ENCODE assay signal across 22 mouse cellular contexts in genomic region chr17:81565634-81566372, GRCm38 (mm10).
DNase-seq lines count a peak whose midpoint lies in the region; ATAC-seq and TF ChIP-seq lines count a peak whose summit lies in the region.
"Had no signal": no experiment of that assay in that cellular context is flagged by ENCODE, and none has a peak within 500 bp of the region (broad histone marks: within the 10 kb centered on the region; RNA-seq: fewer than 3 reads in every experiment).

No protein-coding gene starts in this region.

- TF ChIP-seq POLR2A in thymus, adult 2 months (IDR thresholded peaks at IDR 0.05; ENCODE audit: control insufficient read depth, extremely low read depth, insufficient read depth, low read length, poor library complexity), result no peak

- H3K27ac ChIP-seq in heart, postnatal 0 days (ENCODE audit: low read depth), result 0 out of 2 replicates have a peak overlapping the region, but pooled peaks have one; percentile 0
- no peak overlapping the region for H3K27ac ChIP-seq in thymus, adult 2 months (ENCODE audit: control insufficient read depth, insufficient read depth, low read length)
- H3K27ac ChIP-seq: forebrain, embryonic 12.5 days; limb, embryonic 12.5 days; lung, embryonic 15.5 days; macrophage; midbrain, embryonic 15.5 days; neural tube, embryonic 15.5 days; stomach, embryonic 15.5 days had no signal

- H3K9me3 ChIP-seq in heart, postnatal 0 days (replicated peaks; ENCODE audit: control insufficient read depth, low read length), result no peaks in the 10 kb centered on the region
- H3K9me3 ChIP-seq: forebrain, embryonic 12.5 days; limb, embryonic 12.5 days; lung, embryonic 15.5 days; midbrain, embryonic 15.5 days; neural tube, embryonic 15.5 days; stomach, embryonic 15.5 days had no signal

- H3K9ac ChIP-seq in heart, postnatal 0 days (replicated peaks; ENCODE audit: low read depth, low read length), result no peak overlapping the region
- H3K9ac ChIP-seq: forebrain, embryonic 12.5 days; limb, embryonic 12.5 days; lung, embryonic 15.5 days; midbrain, embryonic 15.5 days; neural tube, embryonic 15.5 days; stomach, embryonic 15.5 days had no signal

- H3K27me3 ChIP-seq in heart, postnatal 0 days (ENCODE audit: control insufficient read depth, insufficient read depth, low read length), result no peaks in the 10 kb centered on the region
- no peaks in the 10 kb centered on the region for H3K27me3 ChIP-seq in thymus, adult 2 months (ENCODE audit: control insufficient read depth, insufficient read depth, low read length)
- H3K27me3 ChIP-seq: forebrain, embryonic 12.5 days; limb, embryonic 12.5 days; lung, embryonic 15.5 days; midbrain, embryonic 15.5 days; neural tube, embryonic 15.5 days; stomach, embryonic 15.5 days had no signal

- WGBS in heart, postnatal 0 days, result 38% methylated on average over 9 of the region's 9 CpGs
- WGBS in thymus, adult 2 months, result 61% methylated on average over 9 of the region's 9 CpGs

- TF ChIP-seq CTCF in heart, postnatal 0 days (IDR thresholded peaks at IDR 0.05; ENCODE audit: low read depth), result no peak
- TF ChIP-seq CTCF in thymus, adult 2 months (IDR thresholded peaks at IDR 0.05; ENCODE audit: borderline replicate concordance, control insufficient read depth, extremely low read depth, insufficient read depth, low read length, poor library complexity), result no peak

- no peak overlapping the region for H3K4me3 ChIP-seq in heart, postnatal 0 days (ENCODE audit: low read depth, low read length)
- H3K4me3 ChIP-seq in thymus, adult 2 months (ENCODE audit: control insufficient read depth, insufficient read depth, low read length), result no peak overlapping the region
- H3K4me3 ChIP-seq: forebrain, embryonic 12.5 days; limb, embryonic 12.5 days; lung, embryonic 15.5 days; midbrain, embryonic 15.5 days; neural tube, embryonic 15.5 days; stomach, embryonic 15.5 days had no signal

- H3K4me1 ChIP-seq in heart, postnatal 0 days (ENCODE audit: control insufficient read depth, insufficient read depth), result peaks cover 43% of the 10 kb centered on the region
- no peaks in the 10 kb centered on the region for H3K4me1 ChIP-seq in thymus, adult 2 months (replicated peaks; ENCODE audit: control insufficient read depth, insufficient read depth, low read length)
- H3K4me1 ChIP-seq: lung, embryonic 15.5 days; midbrain, embryonic 15.5 days; neural tube, embryonic 15.5 days; stomach, embryonic 15.5 days had no signal

- no peak for ATAC-seq in heart, postnatal 0 days (ENCODE audit: insufficient read depth, low read depth)
- peak; percentile 71 to 84 for ATAC-seq in hematopoietic stem cell, adult 5-6 weeks (replicated peaks in 1 of 2; ENCODE audit: insufficient read depth in 1 of 2, low FRiP score in 2 of 2, low TSS enrichment in 1 of 2, low read depth in 1 of 2, poor library complexity in 2 of 2, severe bottlenecking in 2 of 2)
- ATAC-seq in megakaryocyte progenitor cell, adult 5-6 weeks (replicated peaks; ENCODE audit: poor library complexity), result peak; percentile 85
- ATAC-seq: activated CD4-positive, CD25-positive, alpha-beta regulatory T cell, adult 4 months; midbrain, embryonic 15.5 days had no signal

- no peak for DNase-seq in heart, postnatal 0 days (ENCODE audit: low spot score)
- DNase-seq in heart, adult 18-20 months, result no peak
- peak; percentile 0 for DNase-seq in ZHBTc4 (ENCODE audit: low read depth, low spot score)
- DNase-seq in thymus, adult 2 months, result no peak
- no peak for DNase-seq in gastrocnemius, postnatal 4 days (ENCODE audit: low spot score in 2 of 2)
- DNase-seq: adrenal gland, postnatal 14 days; cerebellum, adult 11-12 months; cerebellum, postnatal 25 days; gastrocnemius, postnatal 10 days; kidney, adult 11 months; right cerebral cortex, postnatal 14 days; thymus, adult 18-20 months had no signal

- no peak for TF ChIP-seq EP300 in heart, postnatal 0 days (IDR thresholded peaks at IDR 0.05; ENCODE audit: low read depth)

- no peak overlapping the region for H3K4me2 ChIP-seq in heart, postnatal 0 days (ENCODE audit: low read depth, low read length)
- H3K4me2 ChIP-seq: forebrain, embryonic 12.5 days; limb, embryonic 12.5 days; lung, embryonic 15.5 days; midbrain, embryonic 15.5 days; neural tube, embryonic 15.5 days; stomach, embryonic 15.5 days had no signal

- no peaks in the 10 kb centered on the region for H3K36me3 ChIP-seq in heart, postnatal 0 days (replicated peaks; ENCODE audit: control insufficient read depth, insufficient read depth, low read length)
- no peaks in the 10 kb centered on the region for H3K36me3 ChIP-seq in thymus, adult 2 months (ENCODE audit: control insufficient read depth, insufficient read depth, low read length)
- H3K36me3 ChIP-seq: forebrain, embryonic 12.5 days; limb, embryonic 12.5 days; lung, embryonic 15.5 days; midbrain, embryonic 15.5 days; neural tube, embryonic 15.5 days; stomach, embryonic 15.5 days had no signal
